Mouse (Mus musculus) small intestine, adult 2 months (tissue): ENCODE measurements at regions not wholly inside any gene's neighbourhood (a gene's known extent, or its start where the extent isn't known, plus 50 kb on each side); places are given as distances from the start of the nearest gene placed in this dataset.

Experiments
- H3K27ac ChIP-seq: fragments of 200-500 bp; 2 replicates; pipeline ENCODE4 v1.5.1; 2012; ENCODE audit warnings: low read depth, low read length, control low read depth, inconsistent platforms; ENCODE audit not compliant: insufficient read depth
- H3K27me3 ChIP-seq: fragments of 200-500 bp; 2 replicates; pipeline ENCODE4 v1.6.1; 2012; ENCODE audit warnings: mild to moderate bottlenecking, moderate library complexity, low read length, inconsistent platforms; ENCODE audit not compliant: control insufficient read depth, insufficient read depth
- H3K36me3 ChIP-seq: fragments of 200-500 bp; 2 replicates; pipeline ENCODE4 v1.6.1; 2012; ENCODE audit warnings: mild to moderate bottlenecking, low read length, control low read depth, inconsistent platforms; ENCODE audit not compliant: control insufficient read depth, insufficient read depth
- H3K4me1 ChIP-seq: fragments of 200-500 bp; 2 replicates; pipeline ENCODE4 v1.6.1; 2012; ENCODE audit warnings: low read length, inconsistent platforms, mixed read lengths; ENCODE audit not compliant: control insufficient read depth, insufficient read depth, insufficient read length
- H3K4me3 ChIP-seq: fragments of 200-500 bp; 2 replicates; pipeline ENCODE4 v1.5.1; 2012; ENCODE audit warnings: low read depth, mild to moderate bottlenecking, control low read depth, inconsistent platforms, low read length, moderate library complexity
- CTCF ChIP-seq: fragments of 200-500 bp; IDR thresholded peaks from 2 replicates; pipeline ENCODE4 v1.5.1; 2012; ENCODE audit warnings: low read depth, mild to moderate bottlenecking, control low read depth, inconsistent platforms, low read length, moderate library complexity, mixed read lengths; ENCODE audit not compliant: insufficient replicate concordance, insufficient read length; ENCODE audit errors: extremely low read depth
- POLR2A ChIP-seq: fragments of 200-500 bp; IDR thresholded peaks from 2 replicates; pipeline ENCODE4 v1.6.1; 2012; ENCODE audit warnings: low read depth, mild to moderate bottlenecking, control low read depth, inconsistent platforms, low read length, moderate library complexity
- WGBS: fragments of 180-500 bp; shearing (Covaris S2); methylation state at CpG from one replicate; pipeline ENCODE4 v1.1.7; 2018; 5-methylcytosine and 5-hydroxymethylcytosine counted together

GRCm38 (mm10) chr6:140178425-140179193 is 137.4 kb upstream of the Plcz1 start:
- Histone ChIP-seq H3K36me3 (no peaks in the 10 kb centered on the region), H3K4me1 (peaks cover 20% of the 10 kb centered on the region), H3K27me3 (no peaks in the 10 kb centered on the region), H3K27ac (peak overlapping the region; percentile 58), H3K4me3 (no peak overlapping the region)
- 55% methylated on average over 12 of the region's 12 CpGs for WGBS
- TF ChIP-seq CTCF (no peak), POLR2A (no peak)

- Histone ChIP-seq H3K4me1 (peaks cover 4% of the 10 kb centered on the region; the same call in 1 of the 2 replicates), H3K36me3 (no peaks in the 10 kb centered on the region), H3K4me3 (no peak overlapping the region), H3K27ac (no peak overlapping the region), H3K27me3 (no peaks in the 10 kb centered on the region)
- TF ChIP-seq POLR2A = no peak
- 84% methylated on average over 9 of the region's 9 CpGs for WGBS
Observed at GRCm38 (mm10) chr6:140172716-140173115, 131.5 kb upstream of the Plcz1 start.

- 92% methylated on average over 3 of the region's 3 CpGs for WGBS
Observed at GRCm38 (mm10) chr6:140169836-140170235, 128.6 kb upstream of the Plcz1 start.

GRCm38 (mm10) chr6:140167182-140167581 is 125.9 kb upstream of the Plcz1 start:
- Histone ChIP-seq H3K36me3 (no peaks in the 10 kb centered on the region), H3K27ac (no peak overlapping the region), H3K4me3 (no peak overlapping the region), H3K27me3 (no peaks in the 10 kb centered on the region), H3K4me1 (0 out of 2 replicates have a peak, but pooled peaks cover 3% of the 10 kb centered on the region)
- no peak for TF ChIP-seq POLR2A
- TF ChIP-seq CTCF = no peak
- WGBS = 67% methylated on average over 4 of the region's 4 CpGs

More at GRCm38 (mm10) chr6:140169836-140170235, 128.6 kb upstream of the Plcz1 start:
- Histone ChIP-seq H3K4me1 (0 out of 2 replicates have a peak, but pooled peaks cover 3% of the 10 kb centered on the region), H3K27ac (no peak overlapping the region), H3K4me3 (no peak overlapping the region), H3K36me3 (no peaks in the 10 kb centered on the region), H3K27me3 (no peaks in the 10 kb centered on the region)
- TF ChIP-seq POLR2A (no peak), CTCF (no peak)

GRCm38 (mm10) chr6:140162729-140163128 is 121.5 kb upstream of the Plcz1 start:
- Histone ChIP-seq H3K4me3 (no peak overlapping the region), H3K27ac (no peak overlapping the region), H3K36me3 (no peaks in the 10 kb centered on the region), H3K4me1 (0 out of 2 replicates have a peak, but pooled peaks cover 3% of the 10 kb centered on the region), H3K27me3 (no peaks in the 10 kb centered on the region)
- 94% methylated on average over 5 of the region's 5 CpGs for WGBS
- TF ChIP-seq POLR2A (no peak), CTCF (no peak)

GRCm38 (mm10) chr6:140161482-140161881 is 120.2 kb upstream of the Plcz1 start:
- H3K27ac ChIP-seq = no peak overlapping the region
- no peak overlapping the region for H3K4me3 ChIP-seq
- no peak for TF ChIP-seq POLR2A
- no peak for TF ChIP-seq CTCF
- H3K27me3 ChIP-seq = no peaks in the 10 kb centered on the region
- H3K4me1 ChIP-seq = peaks cover 3% of the 10 kb centered on the region; the same call in 1 of the 2 replicates
- H3K36me3 ChIP-seq = no peaks in the 10 kb centered on the region
- WGBS = 88% methylated on average over 4 of the region's 4 CpGs

- WGBS = 85% methylated on average over 13 of the region's 13 CpGs
- no peak for TF ChIP-seq CTCF
- TF ChIP-seq POLR2A = no peak
- Histone ChIP-seq H3K4me1 (peaks cover 3% of the 10 kb centered on the region; the same call in 1 of the 2 replicates), H3K27ac (no peak overlapping the region), H3K4me3 (no peak overlapping the region), H3K36me3 (no peaks in the 10 kb centered on the region), H3K27me3 (no peaks in the 10 kb centered on the region)
Observed at GRCm38 (mm10) chr6:140160946-140161345, 119.7 kb upstream of the Plcz1 start.
